Mouse (Mus musculus) testis, adult 2 months (tissue): ENCODE measurements at regions not wholly inside any gene's neighbourhood (a gene's known extent, or its start where the extent isn't known, plus 50 kb on each side); places are given as distances from the start of the nearest gene placed in this dataset.

ENCODE experiments used
- H3K27ac ChIP-seq: fragments of 200-500 bp; 2 replicates; pipeline ENCODE4 v1.5.1; 2012; ENCODE audit warnings: low read depth, low read length; ENCODE audit not compliant: control insufficient read depth, insufficient read depth
- H3K27me3 ChIP-seq: fragments of 200-500 bp; 2 replicates; pipeline ENCODE4 v1.6.1; 2012; ENCODE audit warnings: mild to moderate bottlenecking, low read length, moderate library complexity; ENCODE audit not compliant: control insufficient read depth, insufficient read depth
- H3K36me3 ChIP-seq: fragments of 200-500 bp; 2 replicates; pipeline ENCODE4 v1.6.1; 2012; ENCODE audit warnings: mild to moderate bottlenecking, low read length; ENCODE audit not compliant: control insufficient read depth, insufficient read depth
- H3K4me1 ChIP-seq: fragments of 200-500 bp; 2 replicates; pipeline ENCODE4 v1.6.1; 2012; ENCODE audit warnings: low read length; ENCODE audit not compliant: control insufficient read depth, insufficient read depth
- H3K4me3 ChIP-seq: fragments of 200-500 bp; 2 replicates; pipeline ENCODE4 v1.5.1; 2012; ENCODE audit warnings: low read depth, mild to moderate bottlenecking, low read length, moderate library complexity, mixed read lengths; ENCODE audit not compliant: control insufficient read depth
- CTCF ChIP-seq: fragments of 200-500 bp; IDR thresholded peaks from 2 replicates; pipeline ENCODE4 v1.5.1; 2012; ENCODE audit warnings: low read depth, mild to moderate bottlenecking, inconsistent platforms, low read length, moderate library complexity; ENCODE audit not compliant: control insufficient read depth, insufficient read depth, insufficient replicate concordance
- POLR2A ChIP-seq: fragments of 200-500 bp; IDR thresholded peaks from 2 replicates; pipeline ENCODE4 v1.6.1; 2012; ENCODE audit warnings: low read depth, mild to moderate bottlenecking, inconsistent platforms, low read length, moderate library complexity; ENCODE audit not compliant: control insufficient read depth

DNA sequence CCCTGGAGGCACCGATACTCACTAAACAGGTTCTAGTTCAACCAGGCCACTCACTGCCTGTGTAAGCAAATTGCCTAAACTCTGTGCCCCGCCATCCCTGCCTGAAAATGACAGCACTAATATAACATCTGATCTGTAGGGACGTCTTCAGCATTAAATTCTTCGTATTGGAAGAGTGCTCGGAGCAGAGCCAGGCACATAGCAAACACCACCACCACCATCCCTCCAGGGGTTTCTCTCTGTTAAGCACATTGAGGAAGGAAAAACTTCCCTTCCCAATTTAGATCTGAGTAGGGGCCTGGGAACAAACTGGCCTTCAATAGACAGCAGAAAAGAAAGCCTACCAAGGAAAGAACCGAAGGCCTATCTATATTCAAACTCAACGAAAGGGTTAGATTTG lies 124.4 kb downstream of the Tmem17 start:
- no peaks in the 10 kb centered on the region; the same call in 1 of the 2 replicates for H3K4me1 ChIP-seq
- no peaks in the 10 kb centered on the region for H3K27me3 ChIP-seq
- no peak overlapping the region for H3K4me3 ChIP-seq
- H3K36me3 ChIP-seq = no peaks in the 10 kb centered on the region
- TF ChIP-seq CTCF = no peak
- TF ChIP-seq POLR2A = no peak
- no peak overlapping the region for H3K27ac ChIP-seq

DNA sequence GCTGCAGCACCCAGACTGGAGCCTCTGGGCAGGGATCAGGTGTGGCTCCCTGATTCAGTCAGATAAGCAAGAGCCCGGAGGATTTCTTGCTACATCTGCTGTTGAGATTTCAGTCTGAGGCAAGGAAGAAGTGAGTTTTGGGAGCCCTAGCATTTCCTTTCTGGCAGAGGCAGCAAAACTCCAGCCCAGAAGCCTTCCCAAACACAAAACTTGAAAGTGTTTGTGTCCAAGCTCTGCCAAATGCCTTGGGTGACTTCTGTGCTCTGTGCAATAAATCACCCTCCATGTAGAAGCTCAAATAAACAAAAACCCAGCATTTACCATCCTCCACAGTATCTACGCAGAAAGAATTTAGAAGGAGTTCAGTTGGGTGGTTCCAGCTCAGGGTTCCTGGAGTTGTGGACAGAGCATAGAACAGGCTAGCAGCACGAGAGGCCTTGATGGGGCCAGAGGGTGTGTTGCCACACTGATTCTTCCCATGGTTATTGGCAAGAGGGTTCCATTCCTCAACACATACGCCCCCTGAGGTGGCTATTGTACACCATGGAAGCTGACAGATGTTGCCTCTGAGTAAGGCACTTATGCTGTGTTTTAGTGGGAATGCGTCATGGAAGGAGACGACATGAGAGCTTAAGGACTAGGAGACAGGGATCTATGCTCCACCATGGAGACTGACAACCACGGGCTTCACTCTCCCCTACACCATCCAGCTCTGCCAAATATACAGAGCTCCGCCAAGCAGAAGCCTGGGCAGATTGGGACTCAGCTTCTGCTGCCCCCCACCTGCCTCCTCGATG lies 125.1 kb downstream of the Tmem17 start:
- H3K27ac ChIP-seq = no peak overlapping the region; the same call in 1 of the 2 replicates
- no peaks in the 10 kb centered on the region for H3K27me3 ChIP-seq
- no peaks in the 10 kb centered on the region for H3K36me3 ChIP-seq
- H3K4me3 ChIP-seq = no peak overlapping the region
- H3K4me1 ChIP-seq = no peaks in the 10 kb centered on the region; the same call in 1 of the 2 replicates
- TF ChIP-seq POLR2A = no peak
- no peak for TF ChIP-seq CTCF

DNA sequence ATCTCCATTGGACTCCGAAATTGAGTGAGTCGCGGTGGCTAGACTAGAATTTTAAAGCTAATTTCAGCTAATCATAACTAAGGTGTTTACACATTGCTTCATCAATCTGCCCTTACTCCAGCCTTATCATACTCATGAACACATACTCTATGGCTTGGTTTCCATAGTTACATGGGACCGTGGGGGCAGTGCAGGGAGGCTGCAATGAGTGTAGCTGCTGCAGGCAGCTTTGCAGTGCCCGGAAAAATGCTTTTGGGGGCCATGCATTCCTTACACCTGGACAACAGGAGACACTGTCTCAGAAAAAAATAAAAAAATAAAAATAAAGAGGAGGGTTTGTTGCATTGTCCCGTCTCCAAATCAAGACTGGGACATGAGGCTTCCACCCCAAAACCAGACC lies 126.3 kb downstream of the Tmem17 start:
- H3K27ac ChIP-seq = no peak overlapping the region
- H3K4me1 ChIP-seq = no peaks in the 10 kb centered on the region; the same call in 1 of the 2 replicates
- no peak for TF ChIP-seq POLR2A
- TF ChIP-seq CTCF = no peak
- no peaks in the 10 kb centered on the region for H3K27me3 ChIP-seq
- H3K36me3 ChIP-seq = no peaks in the 10 kb centered on the region
- no peak overlapping the region for H3K4me3 ChIP-seq

DNA sequence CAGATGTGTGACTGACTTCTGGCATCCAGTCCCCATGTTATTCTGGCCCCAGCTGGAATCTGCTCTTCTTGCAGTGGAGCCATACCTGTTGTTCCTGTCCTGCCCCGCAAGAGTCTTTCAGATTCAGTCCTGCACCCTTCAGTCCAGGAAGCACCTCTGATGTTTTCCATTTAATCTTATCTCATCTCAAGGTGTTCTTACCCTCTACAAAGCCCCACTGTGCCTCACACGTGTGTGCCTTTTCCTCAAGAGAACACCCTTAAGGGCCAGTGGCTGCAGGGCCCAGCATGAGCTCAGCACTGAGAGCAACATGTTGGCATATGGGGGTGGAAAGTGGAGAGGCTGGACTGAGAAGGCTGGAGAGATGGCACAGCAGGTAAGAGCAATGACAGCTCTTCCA lies 126.8 kb downstream of the Tmem17 start:
- no peak overlapping the region for H3K4me3 ChIP-seq
- no peaks in the 10 kb centered on the region for H3K27me3 ChIP-seq
- no peak overlapping the region for H3K27ac ChIP-seq
- TF ChIP-seq POLR2A (no peak), CTCF (no peak)
- no peaks in the 10 kb centered on the region; the same call in 1 of the 2 replicates for H3K4me1 ChIP-seq
- no peaks in the 10 kb centered on the region for H3K36me3 ChIP-seq

DNA sequence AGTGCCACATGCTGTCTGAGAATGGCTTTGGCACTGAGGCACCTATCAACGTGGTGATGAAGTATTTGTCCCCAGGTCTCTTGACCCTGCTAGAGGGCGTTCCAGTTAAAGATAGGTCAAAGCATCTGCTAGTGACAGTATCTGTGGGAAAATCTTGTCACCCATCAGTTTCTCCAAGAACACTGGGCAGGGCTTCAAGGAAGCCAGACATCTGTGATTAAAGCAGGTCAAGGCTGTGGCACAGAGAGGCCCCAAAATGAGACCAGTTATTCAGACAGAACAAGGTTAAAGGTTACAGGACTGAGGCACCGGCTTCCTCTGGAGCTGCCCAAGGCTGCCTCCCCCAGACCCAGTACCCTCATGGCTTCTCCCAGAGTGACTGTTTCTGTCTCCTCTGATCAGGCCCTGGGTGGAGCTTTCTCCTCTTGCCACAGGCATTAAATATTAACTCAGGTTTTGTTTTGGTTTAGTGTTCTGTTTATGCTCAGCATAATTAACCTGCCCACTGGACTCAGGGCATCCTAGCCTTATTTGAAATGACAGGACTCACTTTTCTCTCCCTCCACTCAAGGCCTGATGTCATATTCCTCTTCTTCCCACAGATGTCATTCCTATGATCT lies 128.6 kb downstream of the Tmem17 start:
- TF ChIP-seq POLR2A = no peak
- TF ChIP-seq CTCF = no peak
- Histone ChIP-seq H3K4me1 (no peaks in the 10 kb centered on the region; the same call in 1 of the 2 replicates), H3K36me3 (no peaks in the 10 kb centered on the region), H3K27ac (no peak overlapping the region), H3K27me3 (no peaks in the 10 kb centered on the region), H3K4me3 (no peak overlapping the region)

DNA sequence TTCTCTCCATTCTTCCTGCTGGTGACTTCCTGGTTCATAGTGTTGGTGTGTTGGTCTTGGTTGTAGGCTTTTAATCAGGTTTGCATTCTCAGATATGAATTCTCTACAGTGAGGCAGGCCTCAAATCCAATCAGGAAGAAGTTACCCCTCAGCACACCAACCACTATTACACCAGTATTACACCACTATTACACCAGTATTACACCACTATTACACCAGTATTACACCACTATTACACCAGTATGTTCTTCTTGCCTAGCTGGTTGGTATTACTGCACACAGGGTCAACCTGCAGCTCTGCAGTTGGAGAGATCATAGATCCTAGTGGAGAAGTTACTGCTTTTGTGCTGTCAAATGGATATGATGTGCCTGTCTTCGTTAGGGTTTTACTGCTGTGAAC lies 129.6 kb downstream of the Tmem17 start:
- no peaks in the 10 kb centered on the region for H3K36me3 ChIP-seq
- no peak overlapping the region for H3K27ac ChIP-seq
- no peak for TF ChIP-seq POLR2A
- TF ChIP-seq CTCF = no peak
- no peaks in the 10 kb centered on the region for H3K27me3 ChIP-seq
- no peaks in the 10 kb centered on the region; the same call in 1 of the 2 replicates for H3K4me1 ChIP-seq
- H3K4me3 ChIP-seq = no peak overlapping the region

DNA sequence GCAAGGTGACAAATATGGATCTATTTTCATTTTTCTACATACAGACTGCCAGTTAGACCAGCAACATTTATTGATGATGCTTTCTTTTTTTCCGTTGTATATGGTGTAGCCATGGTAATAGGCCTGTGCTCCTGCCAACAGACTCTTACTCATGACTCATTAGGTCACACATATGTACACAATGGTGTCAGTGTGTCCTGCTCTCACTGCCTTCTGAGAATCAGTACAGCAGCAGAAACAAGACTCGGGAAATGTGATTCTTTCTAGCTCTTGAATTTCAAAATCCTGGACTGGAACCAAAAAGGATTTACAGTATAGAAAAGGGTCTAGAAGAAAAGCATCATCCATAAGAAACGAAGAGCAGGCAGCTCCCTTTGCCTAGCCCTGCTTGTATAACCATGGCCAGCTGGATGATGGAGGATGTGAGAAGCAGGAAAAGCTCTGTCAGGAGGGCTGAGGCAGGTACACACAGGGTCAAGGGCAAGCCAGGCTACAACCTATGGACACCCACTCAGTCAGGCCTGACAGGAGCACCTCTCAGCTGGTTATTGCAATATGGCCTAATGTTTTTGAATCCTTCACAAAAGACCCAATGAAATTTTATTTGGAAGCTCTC lies 132.2 kb downstream of the Tmem17 start:
- H3K27me3 ChIP-seq = no peaks in the 10 kb centered on the region
- H3K27ac ChIP-seq = no peak overlapping the region
- TF ChIP-seq POLR2A = no peak
- no peak for TF ChIP-seq CTCF
- no peaks in the 10 kb centered on the region for H3K4me1 ChIP-seq
- H3K36me3 ChIP-seq = no peaks in the 10 kb centered on the region
- H3K4me3 ChIP-seq = no peak overlapping the region

DNA sequence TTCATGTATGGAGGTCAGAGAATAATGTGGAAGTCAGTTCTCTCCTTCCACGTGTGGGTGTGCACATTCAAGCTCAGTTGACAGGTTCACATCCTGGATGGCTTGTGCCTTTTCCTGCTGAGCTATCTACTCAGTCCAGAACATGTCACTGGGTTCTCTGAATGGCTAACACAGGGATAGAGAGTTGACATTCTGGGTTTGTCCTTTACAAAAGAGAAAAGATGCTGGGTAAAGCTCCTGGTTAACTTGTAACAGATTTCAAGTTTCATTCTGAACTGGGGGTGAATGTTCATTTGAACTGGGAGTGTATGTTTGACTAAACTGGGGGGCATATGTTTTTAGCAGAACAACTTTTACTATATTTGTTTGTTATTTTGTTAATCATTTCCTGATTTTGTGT lies 133.0 kb downstream of the Tmem17 start:
- no peak overlapping the region for H3K27ac ChIP-seq
- H3K27me3 ChIP-seq = no peaks in the 10 kb centered on the region
- H3K4me3 ChIP-seq = no peak overlapping the region
- no peaks in the 10 kb centered on the region for H3K36me3 ChIP-seq
- TF ChIP-seq POLR2A (no peak), CTCF (no peak)
- no peaks in the 10 kb centered on the region for H3K4me1 ChIP-seq
